Mouse (Mus musculus) heart, embryonic 12.5 days (tissue): Measurements from ENCODE around the gene Lrig2. TPM values are rescaled to one million over a fixed set of nuclear protein-coding genes. Genes with fewer than 3 reads are reported as not detected.
A peak's percentile ranks its signal among the peaks of the same experiment; 100 is the strongest.
"Not testable (repeated sequence)": the region's sequence is repeated elsewhere in the genome, so short reads cannot be mapped to it uniquely, and the experiment has no call there.

Experiments used
- ATAC-seq: fragments of 200-750 bp; cut with Nextera tagmentation; 2 replicates; pipeline ENCODE4 v1.8.0; 2017; ENCODE audit warnings: moderate TSS enrichment, moderate library complexity; ENCODE audit not compliant: insufficient number of reproducible peaks, low FRiP score
- H3K27ac ChIP-seq: fragments of 300-500 bp; sonication (generic); 2 replicates; pipeline ENCODE4 v1.5.1; 2016; ENCODE audit warnings: mild to moderate bottlenecking, moderate library complexity; ENCODE audit not compliant: poor library complexity, severe bottlenecking
- H3K27me3 ChIP-seq: fragments of 300-500 bp; sonication (generic); replicated peaks from 2 replicates; pipeline ENCODE4 v1.6.1; 2016; ENCODE audit warnings: mild to moderate bottlenecking, moderate library complexity
- H3K36me3 ChIP-seq: fragments of 300-500 bp; sonication (generic); 2 replicates; pipeline ENCODE4 v1.6.1; 2016; ENCODE audit warnings: mild to moderate bottlenecking, moderate library complexity
- H3K4me1 ChIP-seq: fragments of 300-500 bp; sonication (generic); replicated peaks from 2 replicates; pipeline ENCODE4 v1.6.1; 2016; ENCODE audit warnings: mild to moderate bottlenecking
- H3K4me2 ChIP-seq: fragments of 300-500 bp; sonication (generic); 2 replicates; pipeline ENCODE4 v1.6.1; 2016; ENCODE audit warnings: mild to moderate bottlenecking, moderate library complexity
- H3K4me3 ChIP-seq: fragments of 300-500 bp; sonication (generic); 2 replicates; pipeline ENCODE4 v1.5.1; 2016; ENCODE audit warnings: mild to moderate bottlenecking
- H3K9ac ChIP-seq: fragments of 300-500 bp; sonication (generic); 2 replicates; pipeline ENCODE4 v1.6.1; 2016; ENCODE audit warnings: mild to moderate bottlenecking, moderate library complexity
- H3K9me3 ChIP-seq: fragments of 300-500 bp; sonication (generic); replicated peaks from 2 replicates; pipeline ENCODE4 v1.6.1; 2016; ENCODE audit warnings: mild to moderate bottlenecking, moderate library complexity
- WGBS: fragments of 180-500 bp; shearing (Covaris S2); methylation state at CpG from one replicate; pipeline ENCODE4 v1.1.7; 2016; 5-methylcytosine and 5-hydroxymethylcytosine counted together
- polyA plus RNA-seq: library from polyadenylated mRNA; unstranded; fragments of >200 nt; fragmentation: Nextera tagmentation; extraction: Ambion mirVana; gene quantifications from 2 replicates; pipeline ENCODE4 v1.2.1, GENCODE M21; 2016

Gene Lrig2
- polyA plus RNA-seq, 1 experiment from 2014 or later = 14.4 TPM

- H3K27ac ChIP-seq = peak overlapping the region; percentile 66
- ATAC-seq = peak; percentile 85
These were observed 79.9 kb downstream of the Lrig2 start for GRCm38 (mm10) chr3:104431848-104432159.

GRCm38 (mm10) chr3:104431156-104431847 is 80.4 kb downstream of the Lrig2 start:
- Histone ChIP-seq H3K27me3 (no peaks in the 10 kb centered on the region), H3K4me2 (peak overlapping the region; percentile 35), H3K27ac (peak overlapping the region; percentile 66), H3K4me1 (peaks cover 27% of the 10 kb centered on the region), H3K4me3 (no peak overlapping the region), H3K9me3 (no peaks in the 10 kb centered on the region), H3K36me3 (no peaks in the 10 kb centered on the region), H3K9ac (peak overlapping the region; percentile 9; the same call in 1 of the 2 replicates)
- no peak; the same call in 1 of the 2 replicates for ATAC-seq
- 8% methylated on average over 13 of the region's 14 CpGs for WGBS

More at GRCm38 (mm10) chr3:104431848-104432159, 79.9 kb downstream of the Lrig2 start:
- Histone ChIP-seq H3K27me3 (no peaks in the 10 kb centered on the region), H3K9ac (no peak overlapping the region), H3K4me1 (peaks cover 27% of the 10 kb centered on the region), H3K36me3 (no peaks in the 10 kb centered on the region), H3K4me2 (peak overlapping the region; percentile 35), H3K4me3 (no peak overlapping the region), H3K9me3 (no peaks in the 10 kb centered on the region)
- WGBS = 17% methylated on average over 10 of the region's 10 CpGs

- H3K27me3 ChIP-seq, H3K36me3 ChIP-seq, H3K9me3 ChIP-seq, H3K27ac ChIP-seq, H3K4me3 ChIP-seq, ATAC-seq, H3K4me2 ChIP-seq, H3K9ac ChIP-seq: not testable (repeated sequence)
- WGBS = 92% methylated on average over 2 of the region's 2 CpGs
- H3K4me1 ChIP-seq = peaks cover 17% of the 10 kb centered on the region
These were observed 84.4 kb downstream of the Lrig2 start for GRCm38 (mm10) chr3:104427354-104427753.

- no peak for ATAC-seq
- Histone ChIP-seq H3K4me2 (no peak overlapping the region), H3K4me3 (no peak overlapping the region), H3K4me1 (peaks cover 10% of the 10 kb centered on the region), H3K27ac (no peak overlapping the region), H3K9ac (no peak overlapping the region), H3K36me3 (no peaks in the 10 kb centered on the region), H3K9me3 (no peaks in the 10 kb centered on the region), H3K27me3 (no peaks in the 10 kb centered on the region)
- 83% methylated on average over 7 of the region's 7 CpGs for WGBS
These were observed 87.4 kb downstream of the Lrig2 start for GRCm38 (mm10) chr3:104424346-104424745.

GRCm38 (mm10) chr3:104420929-104421328 is 90.8 kb downstream of the Lrig2 start:
- no peak overlapping the region for H3K9ac ChIP-seq
- no peak overlapping the region for H3K4me2 ChIP-seq
- peaks cover 10% of the 10 kb centered on the region for H3K4me1 ChIP-seq
- ATAC-seq = no peak
- no peak overlapping the region for H3K27ac ChIP-seq
- no peaks in the 10 kb centered on the region for H3K9me3 ChIP-seq
- WGBS = 68% methylated on average over 7 of the region's 7 CpGs
- H3K27me3 ChIP-seq = no peaks in the 10 kb centered on the region
- H3K36me3 ChIP-seq = no peaks in the 10 kb centered on the region
- no peak overlapping the region for H3K4me3 ChIP-seq

GRCm38 (mm10) chr3:104419990-104420389 is 91.7 kb downstream of the Lrig2 start:
- no peaks in the 10 kb centered on the region for H3K36me3 ChIP-seq
- H3K4me1 ChIP-seq = peaks cover 10% of the 10 kb centered on the region
- no peaks in the 10 kb centered on the region for H3K9me3 ChIP-seq
- no peak overlapping the region for H3K9ac ChIP-seq
- 13% methylated on average over 4 of the region's 4 CpGs for WGBS
- no peak overlapping the region; the same call in 1 of the 2 replicates for H3K27ac ChIP-seq
- H3K4me3 ChIP-seq = no peak overlapping the region
- no peak overlapping the region for H3K4me2 ChIP-seq
- H3K27me3 ChIP-seq = no peaks in the 10 kb centered on the region
- ATAC-seq = no peak

- Histone ChIP-seq H3K4me1 (peaks cover 10% of the 10 kb centered on the region), H3K27ac (no peak overlapping the region), H3K4me2 (no peak overlapping the region), H3K4me3 (no peak overlapping the region), H3K36me3 (no peaks in the 10 kb centered on the region), H3K9me3 (no peaks in the 10 kb centered on the region), H3K9ac (no peak overlapping the region), H3K27me3 (no peaks in the 10 kb centered on the region)
- WGBS = 38% methylated on average over 5 of the region's 5 CpGs
- no peak for ATAC-seq
These were observed 94.9 kb downstream of the Lrig2 start for GRCm38 (mm10) chr3:104416806-104417205.

- H3K9ac ChIP-seq = no peak overlapping the region
- no peak overlapping the region for H3K4me3 ChIP-seq
- H3K4me2 ChIP-seq = no peak overlapping the region
- no peak overlapping the region for H3K27ac ChIP-seq
- no peaks in the 10 kb centered on the region for H3K9me3 ChIP-seq
- H3K36me3 ChIP-seq = no peaks in the 10 kb centered on the region
- no peak for ATAC-seq
- no peaks in the 10 kb centered on the region; the same call in 1 of the 2 replicates for H3K4me1 ChIP-seq
- H3K27me3 ChIP-seq = no peaks in the 10 kb centered on the region
- WGBS = 79% methylated on average over 6 of the region's 6 CpGs
These were observed 99.2 kb downstream of the Lrig2 start for GRCm38 (mm10) chr3:104412482-104412881.

GRCm38 (mm10) chr3:104407506-104407905 is 104.2 kb downstream of the Lrig2 start:
- H3K4me1 ChIP-seq = peaks cover 7% of the 10 kb centered on the region; the same call in 1 of the 2 replicates
- WGBS = 87% methylated on average over 7 of the region's 7 CpGs
- no peaks in the 10 kb centered on the region for H3K36me3 ChIP-seq
- no peak for ATAC-seq
- H3K27ac ChIP-seq = no peak overlapping the region
- no peaks in the 10 kb centered on the region for H3K9me3 ChIP-seq
- no peaks in the 10 kb centered on the region for H3K27me3 ChIP-seq
- no peak overlapping the region for H3K4me2 ChIP-seq
- H3K4me3 ChIP-seq = no peak overlapping the region
- no peak overlapping the region for H3K9ac ChIP-seq

- no peak for ATAC-seq
These were observed 108.1 kb downstream of the Lrig2 start for GRCm38 (mm10) chr3:104403582-104403981.

GRCm38 (mm10) chr3:104401176-104401575 is 110.5 kb downstream of the Lrig2 start:
- Histone ChIP-seq H3K4me1 (peaks cover 9% of the 10 kb centered on the region; the same call in 1 of the 2 replicates), H3K9me3 (no peaks in the 10 kb centered on the region), H3K27me3 (no peaks in the 10 kb centered on the region), H3K9ac (no peak overlapping the region), H3K4me3 (no peak overlapping the region), H3K36me3 (no peaks in the 10 kb centered on the region), H3K27ac (no peak overlapping the region), H3K4me2 (no peak overlapping the region)
- 57% methylated on average over 2 of the region's 2 CpGs for WGBS
- ATAC-seq = no peak

More at GRCm38 (mm10) chr3:104403582-104403981, 108.1 kb downstream of the Lrig2 start:
- no peak overlapping the region for H3K4me2 ChIP-seq
- 71% methylated on average over 4 of the region's 4 CpGs for WGBS
- H3K27ac ChIP-seq = no peak overlapping the region
- H3K36me3 ChIP-seq = no peaks in the 10 kb centered on the region
- H3K27me3 ChIP-seq = no peaks in the 10 kb centered on the region
- no peak overlapping the region for H3K4me3 ChIP-seq
- H3K9me3 ChIP-seq = no peaks in the 10 kb centered on the region
- H3K9ac ChIP-seq = no peak overlapping the region
- peaks cover 9% of the 10 kb centered on the region; the same call in 1 of the 2 replicates for H3K4me1 ChIP-seq

GRCm38 (mm10) chr3:104400126-104400525 is 111.6 kb downstream of the Lrig2 start:
- WGBS = 73% methylated on average over 5 of the region's 5 CpGs
- H3K36me3 ChIP-seq = no peaks in the 10 kb centered on the region
- H3K4me2 ChIP-seq = no peak overlapping the region
- no peak overlapping the region for H3K4me3 ChIP-seq
- ATAC-seq = no peak
- no peaks in the 10 kb centered on the region for H3K27me3 ChIP-seq
- no peak overlapping the region for H3K9ac ChIP-seq
- H3K4me1 ChIP-seq = peaks cover 9% of the 10 kb centered on the region; the same call in 1 of the 2 replicates
- no peak overlapping the region for H3K27ac ChIP-seq
- H3K9me3 ChIP-seq = no peaks in the 10 kb centered on the region
